Mouse (Mus musculus): ENCODE measurements around the gene Dgcr6. TPM values are rescaled to one million over a fixed set of nuclear protein-coding genes. Genes with fewer than 3 reads are reported as not detected.
"Not testable (repeated sequence)": the region's sequence is repeated elsewhere in the genome, so short reads cannot be mapped to it uniquely, and the experiment has no call there.

The Dgcr6 gene
- 74.1 and 79.8 TPM in 2 replicates for polyA plus RNA-seq (2014; fragmentation: Nextera tagmentation; extraction: Ambion mirVana)

DNA sequence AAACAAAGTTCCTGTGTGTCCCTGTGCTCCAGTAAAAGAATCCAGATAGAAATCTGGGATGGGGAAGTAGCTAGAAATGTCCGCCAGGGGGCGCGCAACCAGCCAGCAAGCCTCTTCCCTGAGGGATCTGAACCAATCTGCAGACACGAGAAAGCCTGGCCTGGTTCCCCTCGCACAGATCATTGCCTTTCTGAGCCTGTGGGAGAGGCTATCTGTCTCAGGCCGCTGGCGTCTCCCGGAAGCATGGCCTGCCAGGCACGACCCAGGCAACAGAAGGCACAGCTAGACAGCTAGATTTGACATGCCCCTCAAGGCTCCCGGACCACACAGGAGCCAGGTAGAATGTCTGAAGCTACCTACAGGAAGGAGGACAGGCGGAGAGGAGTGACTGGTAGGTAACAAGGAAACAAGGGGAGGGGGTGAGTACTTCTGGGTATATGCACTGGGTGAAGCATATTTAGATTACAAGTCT, at the start of gene Dgcr6:
Dgcr6 (plus strand) TSS at position 130 of the 472 bp plus-strand sequence.
- Histone ChIP-seq H3K9me3 (ENCODE audit: control insufficient read depth, low read length) (no peaks in the 10 kb centered on the region), H3K36me3 (ENCODE audit: control insufficient read depth, insufficient read depth, low read length) (no peaks in the 10 kb centered on the region), H3K27ac (ENCODE audit: low read depth, low read length) (no peak within 1 kb of the TSS), H3K4me3 (ENCODE audit: low read depth, low read length) (no peak within 1 kb of the TSS), H3K4me2 (no peak within 1 kb of the TSS), H3K4me1 (replicated peaks; ENCODE audit: control insufficient read depth, insufficient read depth, low read length) (no peaks in the 10 kb centered on the region; the same call in 1 of the 2 replicates), H3K27me3 (replicated peaks; ENCODE audit: control insufficient read depth, insufficient read depth, low read length) (no peaks in the 10 kb centered on the region), H3K9ac (ENCODE audit: low read depth, low read length) (0 out of 2 replicates have a peak within 1 kb of the TSS, but pooled peaks have one; percentile 26)
- DNase-seq (ENCODE audit: low spot score) (peak; percentile 74), ATAC-seq (replicated peaks; ENCODE audit: low FRiP score) (peak; percentile 61)
- WGBS = 15% methylated on average over 11 of the region's 11 CpGs

DNA sequence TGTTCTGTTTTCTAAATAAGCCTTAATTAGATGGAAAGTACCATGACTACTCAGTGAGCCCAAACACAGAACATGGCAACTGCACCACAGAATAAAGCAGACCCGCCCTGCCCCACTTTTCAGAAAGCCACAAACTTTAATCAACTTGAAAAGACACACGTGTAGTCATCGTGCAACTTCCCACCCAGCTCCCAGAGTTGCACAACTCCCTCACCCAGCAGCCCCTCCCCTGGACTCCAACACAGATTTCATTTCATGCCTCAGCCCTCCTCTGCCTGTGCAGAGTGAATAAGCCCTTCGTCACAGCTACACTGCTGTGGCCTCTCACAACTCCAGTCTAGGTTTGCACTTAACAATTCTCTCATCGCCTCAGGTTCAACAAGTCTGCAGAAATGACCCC, 48.1 kb upstream of the Dgcr6 start:
- H3K4me3 ChIP-seq (ENCODE audit: low read depth, low read length) = no peak overlapping the region
- H3K4me1 ChIP-seq (replicated peaks; ENCODE audit: control insufficient read depth, insufficient read depth, low read length) = no peaks in the 10 kb centered on the region
- no peaks in the 10 kb centered on the region for H3K27me3 ChIP-seq (replicated peaks; ENCODE audit: control insufficient read depth, insufficient read depth, low read length)
- no peak overlapping the region for H3K4me2 ChIP-seq
- ATAC-seq (replicated peaks; ENCODE audit: low FRiP score) = no peak
- 63% methylated on average over 5 of the region's 5 CpGs for WGBS
- H3K27ac ChIP-seq (ENCODE audit: low read depth, low read length) = no peak overlapping the region
- H3K36me3 ChIP-seq (ENCODE audit: control insufficient read depth, insufficient read depth, low read length) = no peaks in the 10 kb centered on the region
- H3K9ac ChIP-seq (ENCODE audit: low read depth, low read length) = no peak overlapping the region
- no peak for DNase-seq (ENCODE audit: low spot score)
- no peaks in the 10 kb centered on the region for H3K9me3 ChIP-seq (ENCODE audit: control insufficient read depth, low read length)

DNA sequence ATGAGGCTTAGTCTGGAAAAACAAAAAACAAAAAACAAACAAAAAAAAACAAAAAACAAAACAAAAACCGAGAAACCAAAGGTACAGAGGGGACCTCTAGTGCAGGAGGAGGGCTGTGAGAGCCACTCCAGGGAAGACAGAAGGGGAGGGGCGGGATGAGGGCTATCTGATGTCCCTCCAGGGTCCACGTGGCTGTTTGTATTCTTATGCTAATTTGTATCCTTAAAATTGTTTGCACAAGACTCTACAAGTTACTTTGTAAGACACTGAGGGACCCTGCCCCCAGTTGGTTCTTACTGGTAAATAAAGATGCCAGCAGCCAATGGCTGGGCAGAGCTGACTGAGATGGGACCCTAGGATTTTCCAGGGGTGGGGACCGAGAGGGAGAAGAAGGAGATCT, 45.6 kb upstream of the Dgcr6 start:
- Histone ChIP-seq H3K36me3 (ENCODE audit: control insufficient read depth, insufficient read depth, low read length) (no peaks in the 10 kb centered on the region), H3K9me3 (ENCODE audit: control insufficient read depth, low read length) (no peaks in the 10 kb centered on the region), H3K4me1 (replicated peaks; ENCODE audit: control insufficient read depth, insufficient read depth, low read length) (no peaks in the 10 kb centered on the region), H3K9ac (ENCODE audit: low read depth, low read length) (no peak overlapping the region), H3K27ac (ENCODE audit: low read depth, low read length) (no peak overlapping the region), H3K27me3 (replicated peaks; ENCODE audit: control insufficient read depth, insufficient read depth, low read length) (no peaks in the 10 kb centered on the region), H3K4me2 (no peak overlapping the region), H3K4me3 (ENCODE audit: low read depth, low read length) (no peak overlapping the region)
- 53% methylated on average over 4 of the region's 4 CpGs for WGBS
- DNase-seq (ENCODE audit: low spot score) = no peak
- no peak for ATAC-seq (replicated peaks; ENCODE audit: low FRiP score)

DNA sequence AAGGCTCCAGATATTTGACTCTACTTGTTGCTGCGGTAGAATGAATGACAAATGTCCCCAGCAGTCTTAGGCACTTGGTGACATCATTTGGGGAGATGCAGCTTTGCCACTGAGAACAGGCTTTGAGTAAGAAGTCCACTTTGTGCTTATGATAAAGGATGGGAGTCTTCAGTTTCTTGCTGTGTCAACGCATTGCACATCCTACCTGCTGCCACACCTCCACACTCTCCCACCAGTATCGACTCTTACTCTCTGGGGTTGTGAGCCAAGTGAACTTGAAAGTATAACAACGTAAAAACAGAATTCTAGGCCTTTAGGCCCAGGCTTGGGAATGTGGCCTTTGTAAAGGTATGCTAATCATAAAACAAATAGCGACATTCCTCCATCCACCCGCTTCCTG, 41.6 kb upstream of the Dgcr6 start:
- Histone ChIP-seq H3K4me1 (replicated peaks; ENCODE audit: control insufficient read depth, insufficient read depth, low read length) (no peaks in the 10 kb centered on the region), H3K27me3 (replicated peaks; ENCODE audit: control insufficient read depth, insufficient read depth, low read length) (no peaks in the 10 kb centered on the region), H3K4me3 (ENCODE audit: low read depth, low read length) (no peak overlapping the region), H3K27ac (ENCODE audit: low read depth, low read length) (no peak overlapping the region), H3K36me3 (ENCODE audit: control insufficient read depth, insufficient read depth, low read length) (no peaks in the 10 kb centered on the region), H3K4me2 (no peak overlapping the region), H3K9ac (ENCODE audit: low read depth, low read length) (no peak overlapping the region), H3K9me3 (ENCODE audit: control insufficient read depth, low read length) (no peaks in the 10 kb centered on the region)
- WGBS = 63% methylated on average over 6 of the region's 6 CpGs
- DNase-seq (ENCODE audit: low spot score) (no peak), ATAC-seq (replicated peaks; ENCODE audit: low FRiP score) (no peak)

DNA sequence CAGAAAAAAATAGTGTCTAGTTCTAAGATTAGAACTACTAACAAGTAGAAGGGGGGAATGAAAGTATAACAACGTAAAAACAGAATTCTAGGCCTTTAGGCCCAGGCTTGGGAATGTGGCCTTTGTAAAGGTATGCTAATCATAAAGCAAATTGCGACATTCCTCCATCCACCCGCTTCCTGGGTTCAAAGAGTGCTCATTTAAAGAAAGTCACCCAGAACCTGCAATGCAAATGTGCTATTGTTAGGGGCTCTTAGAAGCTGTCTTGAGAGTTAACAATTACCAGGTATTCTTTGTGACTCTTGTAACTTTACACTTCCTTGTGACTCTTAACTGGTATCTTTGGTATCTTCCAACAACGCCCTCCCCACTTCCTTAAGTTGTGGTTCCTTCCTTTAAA, 36.2 kb upstream of the Dgcr6 start:
- 70% methylated on average over 4 of the region's 4 CpGs for WGBS
- ATAC-seq (replicated peaks; ENCODE audit: low FRiP score); H3K9me3 ChIP-seq (ENCODE audit: control insufficient read depth, low read length); H3K4me3 ChIP-seq (ENCODE audit: low read depth, low read length); H3K27ac ChIP-seq (ENCODE audit: low read depth, low read length); H3K9ac ChIP-seq (ENCODE audit: low read depth, low read length); H3K36me3 ChIP-seq (ENCODE audit: control insufficient read depth, insufficient read depth, low read length); DNase-seq (ENCODE audit: low spot score); H3K4me2 ChIP-seq; H3K4me1 ChIP-seq (replicated peaks; ENCODE audit: control insufficient read depth, insufficient read depth, low read length); H3K27me3 ChIP-seq (replicated peaks; ENCODE audit: control insufficient read depth, insufficient read depth, low read length): not testable (repeated sequence)

DNA sequence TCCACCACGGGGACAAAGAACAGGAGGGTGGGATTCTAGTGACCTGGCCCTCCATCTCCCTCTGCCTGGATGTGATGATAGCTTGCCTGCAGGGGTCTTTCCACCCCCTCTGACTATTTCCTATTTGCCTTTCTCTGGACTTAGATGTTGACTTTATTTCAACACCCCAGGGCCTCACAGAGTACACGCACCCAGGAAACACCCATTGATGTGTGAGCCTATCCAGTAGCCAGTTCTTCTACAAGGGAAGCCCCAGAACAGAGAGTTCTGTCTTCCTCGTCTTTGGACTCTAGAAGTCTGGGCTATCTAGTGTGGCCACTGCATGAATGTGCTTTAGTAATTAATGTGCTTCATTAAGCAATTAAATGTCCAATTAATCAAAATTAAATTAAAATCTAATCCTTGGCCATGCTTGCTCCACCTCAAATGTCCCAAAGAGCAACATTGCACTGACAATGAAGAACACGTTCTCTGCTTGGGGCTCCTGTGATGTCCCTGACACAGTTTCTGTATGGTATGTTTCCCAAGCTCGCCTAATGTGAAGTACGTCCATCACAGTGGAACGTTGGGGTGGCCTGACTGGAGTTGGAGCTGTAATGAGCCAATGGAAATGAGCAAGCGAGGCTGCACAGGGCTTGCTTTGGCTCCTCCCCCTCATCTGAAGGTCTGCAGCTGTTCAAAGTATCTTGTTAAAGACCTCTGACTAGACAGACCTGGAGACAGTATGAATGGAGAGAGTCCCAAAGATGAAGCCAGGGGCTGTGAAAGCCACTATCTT, 29.7 kb upstream of the Dgcr6 start:
- no peak overlapping the region for H3K27ac ChIP-seq (ENCODE audit: low read depth, low read length)
- no peak overlapping the region for H3K4me3 ChIP-seq (ENCODE audit: low read depth, low read length)
- no peaks in the 10 kb centered on the region for H3K27me3 ChIP-seq (replicated peaks; ENCODE audit: control insufficient read depth, insufficient read depth, low read length)
- H3K36me3 ChIP-seq (ENCODE audit: control insufficient read depth, insufficient read depth, low read length) = no peaks in the 10 kb centered on the region
- ATAC-seq (replicated peaks; ENCODE audit: low FRiP score) = peak; percentile 29; the same call in 1 of the 2 replicates
- 67% methylated on average over 8 of the region's 8 CpGs for WGBS
- H3K4me1 ChIP-seq (replicated peaks; ENCODE audit: control insufficient read depth, insufficient read depth, low read length) = no peaks in the 10 kb centered on the region
- no peak for DNase-seq (ENCODE audit: low spot score)
- H3K9ac ChIP-seq (ENCODE audit: low read depth, low read length) = no peak overlapping the region
- H3K9me3 ChIP-seq (ENCODE audit: control insufficient read depth, low read length) = no peaks in the 10 kb centered on the region
- H3K4me2 ChIP-seq = no peak overlapping the region

DNA sequence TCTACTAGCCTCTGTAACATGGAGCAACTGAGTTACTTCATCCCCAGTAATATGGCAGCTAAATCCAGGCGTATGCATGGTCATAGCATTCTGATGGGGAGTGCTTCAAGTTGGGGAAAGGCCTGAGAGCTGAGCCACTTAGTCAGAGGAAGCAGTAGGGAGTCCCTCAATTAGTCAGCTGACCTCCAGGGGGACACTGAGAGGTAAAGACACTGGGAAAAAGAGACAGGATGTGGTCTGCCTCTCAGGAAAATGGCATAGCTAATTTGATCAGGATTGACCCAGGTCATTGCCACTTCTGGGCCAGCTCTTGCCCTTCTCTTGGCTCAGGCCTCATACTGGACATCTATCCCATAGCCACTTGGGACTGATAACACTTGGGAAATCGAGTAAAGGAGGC, 25.3 kb upstream of the Dgcr6 start:
- 54% methylated on average over 2 of the region's 2 CpGs for WGBS
- no peaks in the 10 kb centered on the region for H3K27me3 ChIP-seq (replicated peaks; ENCODE audit: control insufficient read depth, insufficient read depth, low read length)
- no peak overlapping the region for H3K4me3 ChIP-seq (ENCODE audit: low read depth, low read length)
- no peak overlapping the region for H3K4me2 ChIP-seq
- no peaks in the 10 kb centered on the region for H3K36me3 ChIP-seq (ENCODE audit: control insufficient read depth, insufficient read depth, low read length)
- no peak overlapping the region for H3K27ac ChIP-seq (ENCODE audit: low read depth, low read length)
- ATAC-seq (replicated peaks; ENCODE audit: low FRiP score) (no peak), DNase-seq (ENCODE audit: low spot score) (no peak)
- H3K9ac ChIP-seq (ENCODE audit: low read depth, low read length) = no peak overlapping the region
- no peaks in the 10 kb centered on the region for H3K4me1 ChIP-seq (replicated peaks; ENCODE audit: control insufficient read depth, insufficient read depth, low read length)
- H3K9me3 ChIP-seq (ENCODE audit: control insufficient read depth, low read length) = no peaks in the 10 kb centered on the region

DNA sequence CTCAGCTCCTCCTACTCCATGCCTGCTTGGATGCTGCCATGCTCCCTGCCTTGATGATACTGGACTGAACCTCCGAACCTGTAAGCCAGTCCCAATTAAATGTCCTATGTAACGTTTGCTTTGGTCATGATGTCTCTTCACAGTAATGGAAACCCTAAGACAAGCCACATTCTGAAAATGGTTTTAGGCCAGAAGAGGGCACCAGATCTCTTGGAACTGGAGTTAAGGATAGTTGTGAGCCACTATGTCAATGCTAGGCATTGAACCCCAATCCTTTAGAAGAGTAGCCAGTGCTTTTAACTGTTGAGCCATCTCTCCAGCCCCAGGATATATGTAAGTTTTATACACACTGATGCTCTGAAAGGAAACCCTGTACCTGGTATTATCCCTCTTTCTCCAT, 20.9 kb upstream of the Dgcr6 start:
- H3K27me3 ChIP-seq (replicated peaks; ENCODE audit: control insufficient read depth, insufficient read depth, low read length) = no peaks in the 10 kb centered on the region
- H3K9ac ChIP-seq (ENCODE audit: low read depth, low read length) = no peak overlapping the region
- ATAC-seq (replicated peaks; ENCODE audit: low FRiP score) (no peak), DNase-seq (ENCODE audit: low spot score) (no peak)
- H3K4me2 ChIP-seq = no peak overlapping the region
- H3K4me1 ChIP-seq (replicated peaks; ENCODE audit: control insufficient read depth, insufficient read depth, low read length) = no peaks in the 10 kb centered on the region
- WGBS = 45% methylated on average over 2 of the region's 2 CpGs
- H3K36me3 ChIP-seq (ENCODE audit: control insufficient read depth, insufficient read depth, low read length) = no peaks in the 10 kb centered on the region
- H3K9me3 ChIP-seq (ENCODE audit: control insufficient read depth, low read length) = no peaks in the 10 kb centered on the region
- H3K4me3 ChIP-seq (ENCODE audit: low read depth, low read length) = no peak overlapping the region
- H3K27ac ChIP-seq (ENCODE audit: low read depth, low read length) = no peak overlapping the region

DNA sequence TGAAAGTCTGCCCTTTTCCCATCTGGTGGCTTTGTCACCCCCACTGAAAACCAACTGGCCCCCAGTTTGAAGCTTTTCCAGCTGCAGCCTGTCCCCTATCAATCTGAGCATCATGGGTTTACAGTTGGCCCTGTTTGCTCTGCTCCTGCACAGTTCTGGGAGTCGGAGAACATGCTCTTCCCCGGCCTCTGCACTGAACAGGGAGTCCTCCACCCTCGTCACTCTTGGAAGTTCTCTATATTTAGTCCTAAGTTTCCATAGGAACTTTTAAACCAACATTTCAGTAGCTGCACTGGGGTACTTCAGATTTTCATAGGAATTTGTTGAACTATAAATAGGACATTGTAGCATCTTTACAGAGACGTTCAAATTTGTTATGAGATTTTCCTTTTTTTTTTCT, 19.4 kb upstream of the Dgcr6 start:
- H3K27ac ChIP-seq (ENCODE audit: low read depth, low read length) = no peak overlapping the region
- WGBS = 69% methylated on average over 4 of the region's 4 CpGs
- H3K9me3 ChIP-seq (ENCODE audit: control insufficient read depth, low read length) = no peaks in the 10 kb centered on the region
- no peak overlapping the region for H3K9ac ChIP-seq (ENCODE audit: low read depth, low read length)
- H3K4me1 ChIP-seq (replicated peaks; ENCODE audit: control insufficient read depth, insufficient read depth, low read length) = no peaks in the 10 kb centered on the region
- DNase-seq (ENCODE audit: low spot score) (no peak), ATAC-seq (replicated peaks; ENCODE audit: low FRiP score) (no peak)
- H3K4me3 ChIP-seq (ENCODE audit: low read depth, low read length) = no peak overlapping the region
- no peak overlapping the region for H3K4me2 ChIP-seq
- peaks cover 3% of the 10 kb centered on the region; the same call in 1 of the 2 replicates for H3K27me3 ChIP-seq (replicated peaks; ENCODE audit: control insufficient read depth, insufficient read depth, low read length)
- no peaks in the 10 kb centered on the region for H3K36me3 ChIP-seq (ENCODE audit: control insufficient read depth, insufficient read depth, low read length)
